Mouse (Mus musculus) cerebellum, adult 2 months (tissue): Measurements from ENCODE around the gene Depdc5. TPM values are rescaled to one million over a fixed set of nuclear protein-coding genes. Genes with fewer than 3 reads are reported as not detected.
A peak's percentile ranks its signal among the peaks of the same experiment; 100 is the strongest.
"Not testable (repeated sequence)": the region's sequence is repeated elsewhere in the genome, so short reads cannot be mapped to it uniquely, and the experiment has no call there.

ENCODE experiments used
- DNase-seq, 2 experiments: peaks; one replicate each; pipeline ENCODE4 v3.0.0; 2021
- H3K27ac ChIP-seq: fragments of 200-500 bp; 2 replicates; pipeline ENCODE4 v1.5.1; 2012; ENCODE audit warnings: low read length, control low read depth, inconsistent platforms; ENCODE audit not compliant: insufficient read depth
- H3K27me3 ChIP-seq: fragments of 200-500 bp; 2 replicates; pipeline ENCODE4 v1.6.1; 2012; ENCODE audit warnings: inconsistent platforms, mild to moderate bottlenecking, low read length, moderate library complexity; ENCODE audit not compliant: control insufficient read depth, insufficient read depth
- H3K4me1 ChIP-seq: fragments of 200-500 bp; 2 replicates; pipeline ENCODE4 v1.6.1; 2011; ENCODE audit warnings: low read length; ENCODE audit not compliant: control insufficient read depth, insufficient read depth
- H3K4me3 ChIP-seq: fragments of 200-500 bp; replicated peaks from 2 replicates; pipeline ENCODE3; 2011; ENCODE audit warnings: mild to moderate bottlenecking, low read depth, low read length, control low read depth; ENCODE audit not compliant: insufficient read depth
- CTCF ChIP-seq: fragments of 200-500 bp; IDR thresholded peaks from 2 replicates; pipeline ENCODE4 v1.5.1; 2011; ENCODE audit warnings: low read depth, mild to moderate bottlenecking, control low read depth, low read length, moderate library complexity, borderline replicate concordance; ENCODE audit not compliant: insufficient read depth
- POLR2A ChIP-seq: fragments of 200-500 bp; IDR thresholded peaks from 2 replicates; pipeline ENCODE4 v1.6.1; 2011; ENCODE audit warnings: low read length, control low read depth, borderline replicate concordance; ENCODE audit not compliant: insufficient read depth
- WGBS: fragments of 180-500 bp; shearing (Covaris S2); methylation state at CpG from one replicate; pipeline ENCODE4 v1.1.7; 2018; 5-methylcytosine and 5-hydroxymethylcytosine counted together
- polyA plus RNA-seq: library from polyadenylated mRNA; depleted of rRNA; stranded (reverse); fragments of >200 nt; gene quantifications from 2 replicates; pipeline ENCODE4 v1.2.3, GENCODE M21; 2012

Gene Depdc5
- polyA plus RNA-seq, 1 experiment, result 45.8 TPM

- no peak overlapping the region for H3K4me3 ChIP-seq
- no peak overlapping the region for H3K27ac ChIP-seq
- H3K4me1 ChIP-seq, result peaks cover 5% of the 10 kb centered on the region; the same call in 1 of the 2 replicates
- TF ChIP-seq CTCF (no peak), POLR2A (no peak)
- no peaks in the 10 kb centered on the region for H3K27me3 ChIP-seq
- no peak for DNase-seq
- WGBS, result 58% methylated on average over 2 of the region's 2 CpGs
These were observed 165.2 kb downstream of the Depdc5 start for GRCm38 (mm10) chr5:33028656-33029055.

GRCm38 (mm10) chr5:33030425-33031175, 167.1 kb downstream of the Depdc5 start:
- no peak for DNase-seq
- WGBS, result 57% methylated on average over 4 of the region's 4 CpGs

GRCm38 (mm10) chr5:33032036-33032773, 168.7 kb downstream of the Depdc5 start:
- peaks cover 2% of the 10 kb centered on the region; the same call in 1 of the 2 replicates for H3K4me1 ChIP-seq
- no peak overlapping the region for H3K4me3 ChIP-seq
- no peak overlapping the region for H3K27ac ChIP-seq
- H3K27me3 ChIP-seq, result no peaks in the 10 kb centered on the region
- TF ChIP-seq POLR2A (no peak), CTCF (no peak)
- WGBS, result 71% methylated on average over 10 of the region's 10 CpGs
- no peak for DNase-seq

More at GRCm38 (mm10) chr5:33030425-33031175, 167.1 kb downstream of the Depdc5 start:
- Histone ChIP-seq H3K4me1 (peaks cover 2% of the 10 kb centered on the region; the same call in 1 of the 2 replicates), H3K27me3 (no peaks in the 10 kb centered on the region), H3K27ac (no peak overlapping the region), H3K4me3 (no peak overlapping the region)
- TF ChIP-seq POLR2A (no peak), CTCF (no peak)

- TF ChIP-seq POLR2A (no peak), CTCF (peak; percentile 99)
These were observed 169.6 kb downstream of the Depdc5 start for GRCm38 (mm10) chr5:33033121-33033520.

GRCm38 (mm10) chr5:33033633-33034032, 170.1 kb downstream of the Depdc5 start:
- 44% methylated on average over 8 of the region's 8 CpGs for WGBS
- H3K4me3 ChIP-seq, DNase-seq, H3K27me3 ChIP-seq, H3K27ac ChIP-seq, H3K4me1 ChIP-seq: not testable (repeated sequence)

More at GRCm38 (mm10) chr5:33033121-33033520, 169.6 kb downstream of the Depdc5 start:
- peak; percentile 77 to 83 for DNase-seq
- 0% methylated on average over 4 of the region's 4 CpGs for WGBS
- Histone ChIP-seq H3K27ac (no peak overlapping the region), H3K4me1 (peaks cover 2% of the 10 kb centered on the region; the same call in 1 of the 2 replicates), H3K4me3 (no peak overlapping the region), H3K27me3 (no peaks in the 10 kb centered on the region)

- DNase-seq, result no peak
- H3K4me1 ChIP-seq, result peaks cover 2% of the 10 kb centered on the region; the same call in 1 of the 2 replicates
- no peak overlapping the region for H3K4me3 ChIP-seq
- no peak overlapping the region for H3K27ac ChIP-seq
- no peaks in the 10 kb centered on the region for H3K27me3 ChIP-seq
- 24% methylated on average over 7 of the region's 7 CpGs for WGBS
- no peak for TF ChIP-seq CTCF
- TF ChIP-seq POLR2A, result no peak
These were observed 170.6 kb downstream of the Depdc5 start for GRCm38 (mm10) chr5:33034100-33034499.

- no peak for DNase-seq
- Histone ChIP-seq H3K4me3 (no peak overlapping the region), H3K27ac (no peak overlapping the region), H3K4me1 (peaks cover 5% of the 10 kb centered on the region; the same call in 1 of the 2 replicates), H3K27me3 (no peaks in the 10 kb centered on the region)
- WGBS, result 41% methylated on average over 3 of the region's 3 CpGs
- TF ChIP-seq POLR2A (no peak), CTCF (no peak)
These were observed 171.4 kb downstream of the Depdc5 start for GRCm38 (mm10) chr5:33034916-33035315.
